Mouse (Mus musculus) spleen, adult 2 months (tissue): Measurements from ENCODE around the gene Evx2.

Experiments used
- CTCF ChIP-seq: fragments of 200-500 bp; IDR thresholded peaks from 2 replicates; pipeline ENCODE4 v1.5.1; 2011; ENCODE audit warnings: mild to moderate bottlenecking, inconsistent platforms; ENCODE audit not compliant: insufficient read depth, insufficient read length, insufficient replicate concordance; ENCODE audit errors: extremely low read depth
- POLR2A ChIP-seq: fragments of 200-500 bp; IDR thresholded peaks from 2 replicates; pipeline ENCODE4 v1.6.1; 2011; ENCODE audit warnings: low read depth, low read length, inconsistent platforms

- TF ChIP-seq CTCF (no peak), POLR2A (no peak)
These were observed 44.5 kb upstream of the Evx2 start for GRCm38 (mm10) chr2:74703720-74704392.
